21 mouse cellular contexts compared by ENCODE assay signal in genomic region chr3:51229226-51229625, GRCm38 (mm10). TPM values are rescaled to one million over a fixed set of nuclear protein-coding genes. Genes with fewer than 3 reads are reported as not detected.
DNase-seq lines count a peak whose midpoint lies in the region; ATAC-seq and TF ChIP-seq lines count a peak whose summit lies in the region.
"Had no signal": no experiment of that assay in that cellular context is flagged by ENCODE, and none has a peak within 500 bp of the region (broad histone marks: within the 10 kb centered on the region; RNA-seq: fewer than 3 reads in every experiment).

No protein-coding gene starts in this region.

- no peaks in the 10 kb centered on the region for H3K36me3 ChIP-seq in heart, embryonic 10.5 days
- no peaks in the 10 kb centered on the region for H3K36me3 ChIP-seq in heart, embryonic 12.5 days
- H3K36me3 ChIP-seq in E14TG2a.4 (ENCODE audit: insufficient read depth, low read length), result peaks cover 50% of the 10 kb centered on the region
- peaks cover 0 to 76% of the 10 kb centered on the region in 2 experiments; a peak in 2 of 4 replicates for H3K36me3 ChIP-seq in MEL (ENCODE audit: control insufficient read depth in 1 of 2, insufficient read depth in 2 of 2, low read length in 2 of 2)
- H3K36me3 ChIP-seq in liver, embryonic 14.5 days (replicated peaks; ENCODE audit: control insufficient read depth, insufficient read depth, low read depth), result peaks cover 21% of the 10 kb centered on the region
- H3K36me3 ChIP-seq in thymus, adult 2 months (ENCODE audit: control insufficient read depth, insufficient read depth, low read length), result no peaks in the 10 kb centered on the region
- H3K36me3 ChIP-seq: forebrain, embryonic 12.5 days; hindbrain, embryonic 15.5 days; limb, embryonic 12.5 days; stomach, embryonic 15.5 days had no signal

- H3K9me3 ChIP-seq in heart, embryonic 10.5 days, result no peaks in the 10 kb centered on the region
- no peaks in the 10 kb centered on the region for H3K9me3 ChIP-seq in heart, embryonic 12.5 days (replicated peaks)
- H3K9me3 ChIP-seq in E14TG2a.4 (ENCODE audit: low read length) (no peaks in the 10 kb centered on the region), MEL (replicated peaks; ENCODE audit: insufficient read depth, low read length) (no peaks in the 10 kb centered on the region)
- no peaks in the 10 kb centered on the region for H3K9me3 ChIP-seq in liver, embryonic 14.5 days (ENCODE audit: control insufficient read depth, low read length)
- H3K9me3 ChIP-seq: forebrain, embryonic 12.5 days; hindbrain, embryonic 15.5 days; limb, embryonic 12.5 days; stomach, embryonic 15.5 days had no signal

- H3K79me2 ChIP-seq in MEL (ENCODE audit: control insufficient read depth, insufficient read depth, low read length, poor library complexity), result peaks cover 54% of the 10 kb centered on the region

- no peak for ATAC-seq in heart, embryonic 12.5 days (ENCODE audit: insufficient number of reproducible peaks, low FRiP score)
- ATAC-seq in liver, embryonic 14.5 days (ENCODE audit: insufficient read depth), result no peak
- ATAC-seq: intestine, embryonic 16.5 days; Patski had no signal

- H3K4me1 ChIP-seq in heart, embryonic 10.5 days, result peaks cover 55% of the 10 kb centered on the region
- peaks cover 43% of the 10 kb centered on the region for H3K4me1 ChIP-seq in heart, embryonic 12.5 days (replicated peaks)
- H3K4me1 ChIP-seq in E14TG2a.4 (replicated peaks; ENCODE audit: low read depth, low read length), result peaks cover 80% of the 10 kb centered on the region
- peaks cover 37 to 67% of the 10 kb centered on the region in 2 experiments for H3K4me1 ChIP-seq in MEL (ENCODE audit: control insufficient read depth in 1 of 2, insufficient read depth in 2 of 2, low read length in 2 of 2)
- peaks cover 69 to 73% of the 10 kb centered on the region in 2 experiments for H3K4me1 ChIP-seq in liver, embryonic 14.5 days (replicated peaks; ENCODE audit: control insufficient read depth in 2 of 2, insufficient read depth in 2 of 2, low read length in 1 of 2)
- H3K4me1 ChIP-seq in thymus, adult 2 months (replicated peaks; ENCODE audit: control insufficient read depth, insufficient read depth, low read length), result peaks cover 22% of the 10 kb centered on the region

- TF ChIP-seq RAD21 in MEL (IDR thresholded peaks at IDR 0.05; ENCODE audit: low read depth, low read length), result no peak

- no peak for TF ChIP-seq POLR2A in MEL (IDR thresholded peaks at IDR 0.05; ENCODE audit: control insufficient read depth in 1 of 2, insufficient read depth in 1 of 2, low read depth in 1 of 2, low read length in 2 of 2, poor library complexity in 1 of 2)
- no peak for TF ChIP-seq POLR2A in thymus, adult 2 months (IDR thresholded peaks at IDR 0.05; ENCODE audit: control insufficient read depth, extremely low read depth, insufficient read depth, low read length, poor library complexity)

- no peaks in the 10 kb centered on the region for H3K27me3 ChIP-seq in heart, embryonic 10.5 days (ENCODE audit: insufficient read depth, poor library complexity, severe bottlenecking)
- H3K27me3 ChIP-seq in heart, embryonic 12.5 days (replicated peaks), result no peaks in the 10 kb centered on the region
- no peaks in the 10 kb centered on the region for H3K27me3 ChIP-seq in E14TG2a.4 (ENCODE audit: insufficient read depth, low read length)
- no peaks in the 10 kb centered on the region for H3K27me3 ChIP-seq in MEL (ENCODE audit: control insufficient read depth in 1 of 2, insufficient read depth in 2 of 2, low read length in 2 of 2)
- H3K27me3 ChIP-seq in liver, embryonic 14.5 days (ENCODE audit: control insufficient read depth, insufficient read depth, low read length), result no peaks in the 10 kb centered on the region
- no peaks in the 10 kb centered on the region for H3K27me3 ChIP-seq in thymus, adult 2 months (ENCODE audit: control insufficient read depth, insufficient read depth, low read length)
- H3K27me3 ChIP-seq: forebrain, embryonic 12.5 days; hindbrain, embryonic 15.5 days; limb, embryonic 12.5 days; Patski; stomach, embryonic 15.5 days had no signal

- H3K4me2 ChIP-seq in heart, embryonic 12.5 days, result no peak overlapping the region
- peak overlapping the region; percentile 98 for H3K4me2 ChIP-seq in liver, embryonic 14.5 days (ENCODE audit: low read depth)
- H3K4me2 ChIP-seq: forebrain, embryonic 12.5 days; hindbrain, embryonic 15.5 days; limb, embryonic 12.5 days; midbrain, embryonic 11.5 days; stomach, embryonic 15.5 days had no signal

- whole genome bisulfite sequencing in heart, embryonic 10.5 days, result 76% methylated on average over 3 of the region's 3 CpGs
- WGBS in heart, embryonic 12.5 days, result 77% methylated on average over 3 of the region's 3 CpGs
- 48% methylated on average over 3 of the region's 3 CpGs for WGBS in liver, embryonic 14.5 days (ENCODE audit: insufficient replicate concordance)
- WGBS in thymus, adult 2 months, result 92% methylated on average over 3 of the region's 3 CpGs

- no peak for DNase-seq in heart, embryonic 10.5 days (ENCODE audit: low spot score)
- no peak for DNase-seq in MEL (ENCODE audit: low read depth, low spot score)
- no peak for DNase-seq in liver, embryonic 14.5 days (ENCODE audit: low read depth in 3 of 3, low spot score in 3 of 3)
- no peak for DNase-seq in lung, postnatal 4 days
- no peak for DNase-seq in thymus, adult 2 months
- DNase-seq: adrenal gland, adult 8-10 months; cerebellum, adult 11-12 months; cerebellum, postnatal 14 days; embryo, embryonic 11 days; heart, postnatal 36 days; kidney, postnatal 36 days; thymus, adult 18-20 months had no signal

- H3K9ac ChIP-seq in heart, embryonic 12.5 days, result no peak overlapping the region
- peak overlapping the region; percentile 0; the same call in 1 of the 2 replicates for H3K9ac ChIP-seq in MEL (ENCODE audit: control insufficient read depth, low read depth, low read length, poor library complexity, severe bottlenecking)
- H3K9ac ChIP-seq in liver, embryonic 14.5 days (replicated peaks), result peak overlapping the region; percentile 58
- H3K9ac ChIP-seq: forebrain, embryonic 12.5 days; hindbrain, embryonic 15.5 days; limb, embryonic 12.5 days; stomach, embryonic 15.5 days had no signal

- no peak for TF ChIP-seq EP300 in MEL (IDR thresholded peaks at IDR 0.05; ENCODE audit: low read depth in 1 of 2, low read length in 2 of 2)
- TF ChIP-seq EP300 in liver, embryonic 14.5 days (IDR thresholded peaks at IDR 0.05; ENCODE audit: low read depth), result no peak

- peak overlapping the region; percentile 36; the same call in 1 of the 2 replicates for H3K27ac ChIP-seq in heart, embryonic 10.5 days
- no peak overlapping the region for H3K27ac ChIP-seq in heart, embryonic 12.5 days (ENCODE audit: poor library complexity, severe bottlenecking)
- peak overlapping the region; percentile 97 for H3K27ac ChIP-seq in MEL (ENCODE audit: control insufficient read depth, low read depth, low read length)
- peak overlapping the region; percentile 99 for H3K27ac ChIP-seq in liver, embryonic 14.5 days
- no peak overlapping the region for H3K27ac ChIP-seq in thymus, adult 2 months (ENCODE audit: control insufficient read depth, insufficient read depth, low read length)
- H3K27ac ChIP-seq: forebrain, embryonic 12.5 days; hindbrain, embryonic 15.5 days; stomach, embryonic 15.5 days had no signal

- no peak overlapping the region for H3K4me3 ChIP-seq in heart, embryonic 10.5 days
- H3K4me3 ChIP-seq in heart, embryonic 12.5 days, result no peak overlapping the region
- peak overlapping the region; percentile 30 for H3K4me3 ChIP-seq in E14TG2a.4 (replicated peaks; ENCODE audit: low read length)
- H3K4me3 ChIP-seq in MEL (ENCODE audit: control insufficient read depth in 1 of 2, insufficient read depth in 1 of 2, low read depth in 2 of 2, low read length in 2 of 2), result no peak overlapping the region
- peak overlapping the region; percentile 14 to 26; a peak in 2 of 4 replicates for H3K4me3 ChIP-seq in liver, embryonic 14.5 days (ENCODE audit: insufficient read depth in 1 of 2, low read depth in 2 of 2, low read length in 2 of 2)
- H3K4me3 ChIP-seq in thymus, adult 2 months (ENCODE audit: control insufficient read depth, insufficient read depth, low read length), result no peak overlapping the region
- H3K4me3 ChIP-seq: forebrain, embryonic 12.5 days; hindbrain, embryonic 15.5 days; limb, embryonic 12.5 days; stomach, embryonic 15.5 days had no signal

- TF ChIP-seq CTCF in E14TG2a.4 (conservative IDR thresholded peaks at IDR 0.05; ENCODE audit: low read length), result no peak
- no peak for TF ChIP-seq CTCF in MEL (IDR thresholded peaks at IDR 0.05 in 2 of 3, conservative IDR thresholded peaks at IDR 0.05 in 1 of 3; ENCODE audit: control insufficient read depth in 1 of 3, insufficient read depth in 1 of 3, low read depth in 2 of 3, low read length in 3 of 3, poor library complexity in 1 of 3, severe bottlenecking in 1 of 3)
- TF ChIP-seq CTCF in liver, embryonic 14.5 days (IDR thresholded peaks at IDR 0.05; ENCODE audit: low read depth), result no peak
- TF ChIP-seq CTCF in thymus, adult 2 months (IDR thresholded peaks at IDR 0.05; ENCODE audit: borderline replicate concordance, control insufficient read depth, extremely low read depth, insufficient read depth, low read length, poor library complexity), result no peak

TF ChIP-seq in MEL, 35 proteins besides CTCF, POLR2A, EP300 and RAD21:
- TF ChIP-seq ZC3H11A (IDR thresholded peaks at IDR 0.05; ENCODE audit: low read depth, low read length) (no peak), TCF12 (IDR thresholded peaks at IDR 0.05; ENCODE audit: low read depth, low read length) (no peak), GATA1 (IDR thresholded peaks at IDR 0.05; ENCODE audit: low read depth, low read length) (0 out of 2 replicates have a peak, but pooled peaks have one; percentile 24)

RNA-seq across cellular contexts. Expression of gene Noct, which starts 5.0 kb away (rescaled TPM):
- polyA plus RNA-seq in heart, embryonic 10.5 days (2016; fragmentation: Nextera tagmentation; extraction: Ambion mirVana), result 10.7 and 13.7 TPM in 2 replicates
- polyA plus RNA-seq in heart, embryonic 12.5 days (2016; fragmentation: Nextera tagmentation; extraction: Ambion mirVana), result 12.4 and 14.0 TPM in 2 replicates
- 16.4 and 17.8 TPM in 2 replicates for total RNA-seq in MEL (2012; rRNA removed)
- polyA plus RNA-seq in MEL (2012; ENCODE audit: insufficient read depth in 1 of 2, insufficient read length in 2 of 2, low read depth in 1 of 2, low replicate concordance in 2 of 2, missing spikeins in 1 of 2), result 10 to 100 TPM in 1 of 2 experiments, not detected in 1; 26.7 TPM
- 24.4 and 25.5 TPM in 2 replicates for polyA plus RNA-seq in liver, embryonic 14.5 days (2012; rRNA removed)
- polyA plus RNA-seq in liver, embryonic 14.5 days (2014; fragmentation: Nextera tagmentation; extraction: Ambion mirVana), result 19.0 and 20.8 TPM in 2 replicates
- polyA plus RNA-seq in thymus, adult 2 months (2012; rRNA removed), result 30.8 and 35.8 TPM in 2 replicates

Comparison
In these comparisons a context has a peak if more than half of its experiments do, and no peak if none do; other contexts are left out.
1. H3K27ac ChIP-seq: peak in heart, embryonic 10.5 days (single experiment), MEL (single experiment) and liver, embryonic 14.5 days (single experiment); none in heart, embryonic 12.5 days (single experiment) and thymus, adult 2 months (single experiment).
2. H3K4me3 ChIP-seq: peak in E14TG2a.4 (single experiment) and liver, embryonic 14.5 days (2 of 2); none in heart, embryonic 10.5 days (single experiment), heart, embryonic 12.5 days (single experiment), MEL (0 of 2) and thymus, adult 2 months (single experiment).